Mouse (Mus musculus) CH12.LX (cell line): ENCODE measurements around the gene 2010300C02Rik.

Experiments used
- CTCF ChIP-seq, 2 experiments: IDR thresholded peaks in 1 of 2; conservative IDR thresholded peaks in 1 of 2; 2 replicates each; pipeline ENCODE4 v1.5.1; 2011 to 2012; ENCODE audit warnings: low read depth in 2 of 2, low read length in 2 of 2, improper control_type of control experiment in 1 of 2, inconsistent platforms in 1 of 2, mild to moderate bottlenecking in 1 of 2, moderate library complexity in 1 of 2
- EP300 ChIP-seq: IDR thresholded peaks from 2 replicates; pipeline ENCODE4 v1.6.1; 2011; ENCODE audit warnings: low read length, improper control_type of control experiment
- HCFC1 ChIP-seq: IDR thresholded peaks from 2 replicates; pipeline ENCODE4 v1.6.1; 2012; ENCODE audit warnings: low read depth, mild to moderate bottlenecking, inconsistent platforms, low read length, improper control_type of control experiment
- MAFK ChIP-seq: IDR thresholded peaks from 2 replicates; pipeline ENCODE4 v1.6.1; 2011; ENCODE audit warnings: low read length, improper control_type of control experiment; ENCODE audit not compliant: insufficient replicate concordance
- POLR2A ChIP-seq: IDR thresholded peaks from 2 replicates; pipeline ENCODE4 v1.6.1; 2011; ENCODE audit warnings: low read depth, mild to moderate bottlenecking, improper control_type of control experiment, low read length
- POLR2AphosphoS2 ChIP-seq: IDR thresholded peaks from 2 replicates; pipeline ENCODE4 v1.6.1; 2011; ENCODE audit warnings: low read depth, low read length, improper control_type of control experiment
- TCF12 ChIP-seq: IDR thresholded peaks from 2 replicates; pipeline ENCODE4 v1.6.1; 2014; ENCODE audit warnings: low read depth, mild to moderate bottlenecking, inconsistent platforms, low read length, improper control_type of control experiment
- ZNF384 ChIP-seq: IDR thresholded peaks from 2 replicates; pipeline ENCODE4 v1.6.1; 2012; ENCODE audit warnings: low read depth, low read length, improper control_type of control experiment, inconsistent platforms

DNA sequence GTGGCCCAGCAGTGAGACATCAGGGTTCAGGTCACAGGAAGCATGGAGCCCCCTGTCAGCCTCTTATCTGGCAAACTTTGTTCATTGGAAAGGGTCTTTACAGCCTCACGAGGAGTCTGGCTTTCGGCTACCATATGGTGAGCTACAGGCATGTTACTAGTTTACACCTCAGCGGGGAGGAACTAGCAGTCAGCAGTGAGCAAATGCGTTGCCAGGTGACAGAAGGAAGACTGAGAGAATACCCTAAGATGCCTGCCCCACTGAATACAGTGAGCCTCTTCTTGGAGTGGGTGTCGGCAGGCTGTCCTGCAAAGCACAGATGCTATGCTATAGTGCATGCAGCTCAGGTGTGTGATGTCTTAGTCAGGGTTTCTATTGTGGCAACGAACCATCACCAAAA is 91.1 kb downstream of the 2010300C02Rik start:
- TF ChIP-seq TCF12 = no peak
- TF ChIP-seq CTCF (conservative IDR thresholded peaks at IDR 0.05 in 1 of 2, IDR thresholded peaks at IDR 0.05 in 1 of 2; ENCODE audit: low read depth in 2 of 2, low read length in 2 of 2) = no peak
- no peak for TF ChIP-seq POLR2A
- no peak for TF ChIP-seq MAFK
- no peak for TF ChIP-seq EP300
- TF ChIP-seq POLR2AphosphoS2 = no peak
- no peak for TF ChIP-seq ZNF384
- TF ChIP-seq HCFC1 = no peak
